Mouse (Mus musculus) hindbrain, postnatal 0 days (tissue): ENCODE data around the gene Oxld1. TPM values are rescaled to one million over a fixed set of nuclear protein-coding genes. Genes with fewer than 3 reads are reported as not detected.

ENCODE experiments used
- ATAC-seq: fragments of 200-750 bp; cut with Nextera tagmentation; 2 replicates; pipeline ENCODE4 v1.8.0; 2017; ENCODE audit warnings: mild to moderate bottlenecking, moderate TSS enrichment, moderate library complexity
- DNase-seq: peaks from one replicate; pipeline ENCODE4 v3.0.0-alpha.2; 2015; ENCODE audit warnings: low spot score
- H3K27ac ChIP-seq: fragments of 300-500 bp; sonication (generic); 2 replicates; pipeline ENCODE4 v1.5.1; 2014; ENCODE audit warnings: mild to moderate bottlenecking
- H3K27me3 ChIP-seq: fragments of 300-500 bp; sonication (generic); 2 replicates; pipeline ENCODE4 v1.6.1; 2014; ENCODE audit warnings: low read length, mixed read lengths; ENCODE audit not compliant: insufficient read depth
- H3K36me3 ChIP-seq: fragments of 300-500 bp; sonication (generic); 2 replicates; pipeline ENCODE4 v1.6.1; 2014; ENCODE audit warnings: low read length, mixed read lengths; ENCODE audit not compliant: insufficient read depth
- H3K4me1 ChIP-seq: fragments of 300-500 bp; sonication (generic); 2 replicates; pipeline ENCODE4 v1.6.1; 2014; ENCODE audit warnings: antibody characterized with exemption, low read length, mixed read lengths; ENCODE audit not compliant: insufficient read depth
- H3K4me2 ChIP-seq: fragments of 300-500 bp; sonication (generic); 2 replicates; pipeline ENCODE4 v1.6.1; 2014; ENCODE audit warnings: low read depth, mild to moderate bottlenecking, low read length, moderate library complexity, mixed read lengths
- H3K4me3 ChIP-seq: fragments of 300-500 bp; sonication (generic); 2 replicates; pipeline ENCODE4 v1.5.1; 2014; ENCODE audit warnings: low read length
- H3K9ac ChIP-seq: fragments of 300-500 bp; sonication (generic); replicated peaks from 2 replicates; pipeline ENCODE4 v1.6.1; 2014; ENCODE audit warnings: mild to moderate bottlenecking, low read length, moderate library complexity, mixed read lengths
- H3K9me3 ChIP-seq: fragments of 300-500 bp; sonication (generic); 2 replicates; pipeline ENCODE4 v1.6.1; 2016; ENCODE audit warnings: low read length, mixed read lengths
- CTCF ChIP-seq: IDR thresholded peaks from 2 replicates; pipeline ENCODE4 v1.5.1; 2016; ENCODE audit warnings: antibody characterized with exemption, control low read depth, low read depth
- WGBS: fragments of 180-500 bp; shearing (Covaris S2); extraction: QIAGEN DNeasy Blood & Tissue Kit; methylation state at CpG from one replicate; pipeline ENCODE4 v1.1.7; 2014; 5-methylcytosine and 5-hydroxymethylcytosine counted together
- polyA plus RNA-seq: library from polyadenylated mRNA; unstranded; fragments of >200 nt; fragmentation: Nextera tagmentation; extraction: Ambion mirVana; gene quantifications from 2 replicates; pipeline ENCODE4 v1.2.1, GENCODE M21; 2015
- total RNA-seq: library from RNA; depleted of rRNA; stranded (reverse); fragments of >200 nt; gene quantifications from 2 replicates; pipeline ENCODE4 v1.2.3, GENCODE M21; 2014

Oxld1 gene
- total and polyA plus RNA-seq, 2 experiments from 2014 or later = 11.7 to 13.3 TPM

DNA sequence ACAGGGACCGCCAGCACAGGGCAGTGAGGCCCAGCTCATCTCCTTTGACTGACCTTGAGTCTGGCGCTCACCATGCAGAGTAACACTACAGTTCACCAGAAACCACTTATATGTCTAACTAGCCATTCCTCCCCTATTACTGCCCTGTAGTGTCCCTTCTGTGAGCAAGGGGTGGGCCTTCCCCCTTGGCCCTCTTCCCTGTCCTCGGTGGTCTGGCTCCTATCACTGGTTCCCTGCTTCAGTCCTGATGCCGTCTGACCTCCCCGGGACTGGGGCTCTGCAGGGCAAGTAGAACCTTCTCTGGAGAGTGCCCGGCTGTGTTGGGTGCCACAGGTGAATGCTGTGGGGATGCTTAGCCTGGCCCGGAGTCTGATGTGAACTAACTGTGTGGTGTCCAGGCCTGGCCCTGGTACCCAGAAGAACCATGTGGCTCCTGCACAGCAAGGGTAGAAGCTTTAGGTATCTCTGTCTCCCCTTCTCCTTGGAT is 25.6 kb upstream of the Oxld1 start:
- H3K36me3 ChIP-seq = peaks cover 54% of the 10 kb centered on the region
- peak overlapping the region; percentile 81; the same call in 1 of the 2 replicates for H3K4me2 ChIP-seq
- peak overlapping the region; percentile 92 for H3K9ac ChIP-seq

DNA sequence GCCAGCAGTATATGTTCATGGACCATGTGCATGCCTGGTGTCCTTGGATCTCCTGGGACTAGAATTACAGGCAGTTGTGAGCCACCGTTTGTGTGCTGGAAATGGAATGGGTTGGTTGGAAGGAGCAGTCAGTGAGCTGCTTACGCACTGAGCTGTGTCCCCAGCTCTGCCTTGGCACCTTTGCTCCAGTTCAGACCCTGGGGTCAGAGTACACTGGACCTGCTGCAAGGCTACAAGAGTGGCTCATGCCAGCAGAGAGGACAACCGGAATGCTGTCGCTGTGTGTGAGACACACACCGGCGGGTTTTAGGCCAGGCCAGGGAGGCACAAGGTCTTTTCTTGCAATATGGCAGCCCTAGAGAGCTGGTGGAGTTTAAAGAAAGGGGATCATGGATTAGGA is 14.2 kb upstream of the Oxld1 start:
- WGBS = 96% methylated on average over 6 of the region's 6 CpGs
- H3K4me3 ChIP-seq = no peak overlapping the region
- no peak overlapping the region for H3K27ac ChIP-seq
- no peaks in the 10 kb centered on the region for H3K9me3 ChIP-seq
- H3K4me2 ChIP-seq = no peak overlapping the region
- H3K36me3 ChIP-seq = peaks cover 60% of the 10 kb centered on the region
- DNase-seq (no peak), ATAC-seq (no peak)
- no peak overlapping the region for H3K9ac ChIP-seq
- no peaks in the 10 kb centered on the region for H3K27me3 ChIP-seq
- no peak for TF ChIP-seq CTCF
- 0 out of 2 replicates have a peak, but pooled peaks cover 7% of the 10 kb centered on the region for H3K4me1 ChIP-seq

More for the DNA sequence above, 25.6 kb upstream of the Oxld1 start:
- ATAC-seq = no peak
- no peak for TF ChIP-seq CTCF
- peak overlapping the region; percentile 97; the same call in 1 of the 2 replicates for H3K4me3 ChIP-seq
- H3K9me3 ChIP-seq = no peaks in the 10 kb centered on the region
- H3K27ac ChIP-seq = peak overlapping the region; percentile 88
- H3K4me1 ChIP-seq = peaks cover 9% of the 10 kb centered on the region; the same call in 1 of the 2 replicates
- WGBS = 88% methylated on average over 7 of the region's 7 CpGs
- no peak for DNase-seq
- no peaks in the 10 kb centered on the region for H3K27me3 ChIP-seq

DNA sequence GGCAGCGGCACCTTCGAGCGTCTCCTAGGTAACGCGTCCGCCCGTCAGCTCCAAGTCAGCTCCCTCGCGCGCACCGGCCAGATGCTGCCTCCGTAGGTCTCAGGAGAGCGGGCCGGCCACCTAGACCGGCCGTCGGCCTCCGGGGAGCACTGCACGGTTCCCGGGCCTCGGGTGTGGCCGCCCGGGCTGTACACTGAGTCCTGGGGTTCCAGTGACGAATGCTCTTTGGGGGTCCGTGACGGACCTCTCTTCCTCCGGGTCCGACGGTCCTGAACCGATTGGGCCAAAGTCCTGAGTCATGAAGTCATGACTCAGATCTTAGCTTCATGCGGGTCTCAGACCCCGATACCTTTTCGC is 9.8 kb upstream of the Oxld1 start:
- H3K9me3 ChIP-seq = no peaks in the 10 kb centered on the region
- H3K4me1 ChIP-seq = peaks cover 20% of the 10 kb centered on the region
- H3K9ac ChIP-seq = peak overlapping the region; percentile 93
- TF ChIP-seq CTCF = no peak
- no peaks in the 10 kb centered on the region for H3K27me3 ChIP-seq
- ATAC-seq (no peak), DNase-seq (no peak)
- peak overlapping the region; percentile 88 for H3K4me2 ChIP-seq
- H3K36me3 ChIP-seq = peaks cover 30% of the 10 kb centered on the region
- 2% methylated on average over 33 of the region's 33 CpGs for WGBS
- H3K27ac ChIP-seq = peak overlapping the region; percentile 73
- H3K4me3 ChIP-seq = peak overlapping the region; percentile 98

DNA sequence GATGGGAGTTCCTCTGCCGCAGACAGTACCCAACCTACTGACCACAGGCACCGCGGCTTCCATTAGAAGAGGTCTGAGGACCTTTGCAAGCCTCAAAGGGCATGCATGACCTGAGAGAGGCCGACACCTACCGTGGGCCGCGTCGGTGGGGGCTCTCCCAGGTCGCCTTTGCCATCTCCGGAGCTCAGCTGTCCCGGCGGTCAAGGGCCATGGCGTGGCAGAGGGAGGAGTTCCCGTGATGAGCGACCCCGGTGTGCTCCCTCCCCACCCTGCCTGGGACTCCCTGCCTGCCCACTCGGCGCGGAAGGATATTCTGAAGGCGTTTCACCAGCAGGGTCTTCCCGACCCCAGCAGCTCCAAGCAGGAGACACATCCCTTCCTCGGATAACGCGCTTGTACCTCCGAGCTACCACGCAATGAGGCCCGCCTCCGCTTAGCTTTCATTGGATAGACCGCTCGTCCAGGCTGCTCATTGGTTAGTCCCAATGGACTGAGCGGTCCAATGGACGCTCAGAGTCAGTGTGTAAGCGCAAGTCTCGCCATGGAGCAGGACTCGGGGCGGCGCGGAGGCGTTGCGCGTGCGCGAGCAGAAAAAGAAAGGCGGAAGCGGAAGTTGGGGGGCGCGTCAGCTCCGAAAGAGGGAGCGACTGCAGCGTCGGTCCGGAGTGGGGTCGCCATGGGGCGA is 9.3 kb upstream of the Oxld1 start, which contains the start of gene Arl16:
Gene Arl16, minus strand, starts transcription at position 557 of the 685 bp plus-strand sequence.
- DNase-seq (peak; percentile 99), ATAC-seq (peak; percentile 100)
- Histone ChIP-seq H3K9me3 (no peaks in the 10 kb centered on the region), H3K4me1 (peaks cover 20% of the 10 kb centered on the region), H3K9ac (peak within 1 kb of the TSS; percentile 93), H3K4me2 (peak within 1 kb of the TSS; percentile 88), H3K4me3 (peak within 1 kb of the TSS; percentile 98), H3K36me3 (peaks cover 29% of the 10 kb centered on the region), H3K27me3 (no peaks in the 10 kb centered on the region), H3K27ac (peak within 1 kb of the TSS; percentile 91)
- WGBS = under 1% methylated on average over 53 of the region's 54 CpGs
- TF ChIP-seq CTCF = peak; percentile 19; the same call in 1 of the 2 replicates

DNA sequence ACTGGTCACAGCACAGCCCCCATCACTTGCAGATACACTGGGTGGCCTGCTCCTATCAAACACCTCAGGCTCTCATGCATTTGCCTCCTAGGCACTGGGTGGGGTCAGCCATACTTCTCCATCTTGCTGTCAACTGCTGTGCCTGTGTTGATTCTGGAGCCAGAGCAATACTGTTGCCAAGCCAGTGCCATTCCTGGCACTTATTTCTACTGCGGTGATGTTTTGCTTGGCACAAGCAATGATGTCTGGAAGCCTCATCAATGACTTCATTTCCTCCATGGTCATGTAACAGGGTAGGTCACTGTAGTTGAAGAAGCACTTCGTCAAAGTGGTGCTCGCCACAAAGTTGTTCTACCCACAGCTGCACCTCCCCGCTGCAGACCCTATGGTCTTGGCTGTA is 7.7 kb upstream of the Oxld1 start:
- DNase-seq (no peak), ATAC-seq (no peak)
- no peak overlapping the region for H3K4me3 ChIP-seq
- H3K9me3 ChIP-seq = no peaks in the 10 kb centered on the region
- H3K27me3 ChIP-seq = no peaks in the 10 kb centered on the region
- H3K4me1 ChIP-seq = peaks cover 20% of the 10 kb centered on the region
- WGBS = 91% methylated on average over 4 of the region's 4 CpGs
- no peak overlapping the region for H3K4me2 ChIP-seq
- H3K36me3 ChIP-seq = peaks cover 26% of the 10 kb centered on the region
- TF ChIP-seq CTCF = no peak
- H3K27ac ChIP-seq = no peak overlapping the region
- no peak overlapping the region for H3K9ac ChIP-seq

DNA sequence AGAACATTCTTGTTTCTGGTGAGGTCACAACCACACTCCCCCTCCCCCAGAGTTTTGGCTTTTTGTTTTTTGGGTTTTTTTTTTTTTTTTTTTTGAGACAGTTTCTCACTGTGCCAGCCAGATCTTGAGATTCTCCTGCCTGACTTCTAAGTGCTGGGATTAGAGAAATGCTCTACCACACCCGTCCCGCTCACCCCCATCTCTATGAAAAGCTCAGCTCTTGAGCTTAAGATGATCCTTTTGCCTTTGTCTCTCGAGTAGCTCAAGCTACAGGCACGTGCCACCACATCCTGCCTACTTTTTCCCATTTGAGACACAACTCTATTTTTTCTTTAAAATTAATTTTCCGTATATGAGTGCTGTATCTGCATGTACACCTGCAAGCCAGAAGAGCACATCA is 6.5 kb upstream of the Oxld1 start:
- Histone ChIP-seq H3K36me3 (peaks cover 16% of the 10 kb centered on the region; the same call in 1 of the 2 replicates), H3K4me2 (no peak overlapping the region), H3K4me1 (peaks cover 20% of the 10 kb centered on the region), H3K9ac (no peak overlapping the region), H3K27ac (no peak overlapping the region), H3K27me3 (no peaks in the 10 kb centered on the region), H3K4me3 (no peak overlapping the region), H3K9me3 (no peaks in the 10 kb centered on the region)
- DNase-seq = no peak
- 91% methylated on average over 5 of the region's 5 CpGs for WGBS
- no peak for TF ChIP-seq CTCF
- no peak for ATAC-seq

DNA sequence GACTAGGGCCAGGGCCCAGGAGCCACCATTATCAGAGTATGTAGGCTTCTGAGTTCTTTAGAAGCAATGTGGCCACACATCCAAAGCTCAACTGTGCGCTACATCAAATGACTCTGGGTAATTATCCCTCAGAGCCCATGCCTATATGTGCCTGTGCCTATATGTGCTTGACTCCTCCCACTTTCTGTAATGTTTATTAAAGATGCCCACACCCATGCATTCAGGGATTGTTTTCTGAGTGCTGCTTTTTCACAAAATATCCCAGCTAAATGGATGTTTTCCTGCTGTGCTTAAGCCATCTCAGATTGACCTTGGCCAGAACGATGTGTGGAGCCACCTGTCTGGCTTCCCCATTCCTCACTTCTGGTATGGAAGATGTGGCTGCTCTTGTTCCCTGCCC is 5.7 kb upstream of the Oxld1 start:
- no peak overlapping the region for H3K9ac ChIP-seq
- DNase-seq = no peak
- peaks cover 16% of the 10 kb centered on the region; the same call in 1 of the 2 replicates for H3K36me3 ChIP-seq
- H3K4me2 ChIP-seq = no peak overlapping the region
- H3K9me3 ChIP-seq = no peaks in the 10 kb centered on the region
- ATAC-seq = no peak
- H3K4me3 ChIP-seq = no peak overlapping the region
- H3K27ac ChIP-seq = no peak overlapping the region
- peaks cover 21% of the 10 kb centered on the region for H3K4me1 ChIP-seq
- WGBS = 88% methylated on average over 2 of the region's 2 CpGs
- no peaks in the 10 kb centered on the region for H3K27me3 ChIP-seq
- TF ChIP-seq CTCF = no peak
